Mouse (Mus musculus) testis, postnatal 14 days (tissue): ENCODE measurements at regions not wholly inside any gene's neighbourhood (a gene's known extent, or its start where the extent isn't known, plus 50 kb on each side); places are given as distances from the start of the nearest gene placed in this dataset.

Experiments
- DNase-seq: peaks from one replicate; pipeline ENCODE4 v3.0.0; 2021; ENCODE audit warnings: low spot score

DNA sequence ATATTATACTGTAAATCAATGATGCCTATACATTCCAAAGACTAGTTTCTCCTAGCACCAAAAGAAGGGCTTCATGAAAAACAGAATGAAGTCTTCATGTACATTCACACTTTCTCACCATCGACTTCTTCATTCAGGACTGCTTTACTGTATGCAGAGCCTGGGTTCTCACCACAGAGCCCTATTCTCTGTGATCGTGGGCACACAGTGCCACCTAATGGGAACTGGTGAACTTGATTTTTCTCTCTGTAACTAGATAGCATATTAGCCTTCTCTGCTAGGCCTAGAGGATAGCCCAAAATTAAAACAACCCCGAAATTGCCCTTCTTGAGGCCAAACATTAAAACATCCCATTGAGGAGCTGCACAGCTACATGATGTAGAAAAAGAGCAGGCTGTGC lies 2458.6 kb upstream of the Gm6569 start:
- DNase-seq = no peak
